Mouse (Mus musculus) frontal cortex, postnatal 36 days (tissue): ENCODE measurements at regions not wholly inside any gene's neighbourhood (a gene's known extent, or its start where the extent isn't known, plus 50 kb on each side); places are given as distances from the start of the nearest gene placed in this dataset.

Source experiments
- DNase-seq, 2 experiments: peaks; one replicate each; pipeline ENCODE4 v3.0.0; 2022; ENCODE audit warnings: low spot score in 2 of 2

DNA sequence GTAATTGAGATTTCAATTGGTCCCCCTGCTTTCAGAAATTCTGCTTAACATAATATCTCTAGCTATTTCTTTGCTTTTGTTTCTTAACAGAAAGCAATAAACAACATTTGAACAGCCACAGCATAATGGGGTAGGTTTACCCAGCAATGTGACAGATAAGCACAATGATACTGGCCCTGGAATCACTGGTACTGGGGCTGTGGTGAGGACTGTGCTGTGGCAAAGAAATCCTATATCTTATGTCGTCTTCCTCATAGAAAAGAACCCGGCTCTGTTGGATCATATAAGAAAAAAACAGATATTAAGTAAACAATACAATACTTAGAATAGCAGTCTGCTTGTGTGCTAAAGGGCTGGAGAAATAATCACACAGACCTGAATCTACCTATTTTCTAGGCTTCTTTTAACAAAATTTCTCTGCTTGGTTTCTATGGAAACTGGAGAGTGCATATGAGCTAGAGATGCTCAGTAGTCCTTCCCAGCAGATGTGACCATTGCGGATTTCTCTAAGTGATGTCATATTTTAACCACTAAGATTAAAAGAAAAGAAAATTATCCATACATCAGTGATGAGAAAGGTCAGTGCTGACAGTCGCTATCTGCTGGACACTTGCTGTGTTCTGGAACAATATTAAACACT, 119.8 kb upstream of the Gnao1 start:
- DNase-seq, result peak in 1 of 2 experiments; percentile 9

DNA sequence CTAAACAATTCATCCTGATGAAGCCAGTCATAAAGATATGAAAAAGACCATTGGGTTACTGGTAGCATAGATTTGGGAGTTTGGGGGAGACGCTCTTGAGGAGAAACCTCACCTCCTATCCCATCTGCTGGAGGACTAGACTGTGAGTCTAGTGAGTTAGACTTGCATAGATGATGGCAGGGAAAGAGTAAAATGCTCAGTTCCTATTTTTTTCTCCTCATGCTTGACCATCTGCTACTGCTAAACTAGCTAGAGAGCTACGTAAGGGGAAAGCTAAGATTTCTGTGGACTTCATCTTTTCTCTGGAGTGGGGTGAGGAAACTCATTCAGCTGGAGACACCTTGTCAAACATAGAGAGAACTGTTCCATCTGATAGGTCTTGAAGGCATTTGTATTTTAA, 118.4 kb upstream of the Gnao1 start:
- no peak for DNase-seq

DNA sequence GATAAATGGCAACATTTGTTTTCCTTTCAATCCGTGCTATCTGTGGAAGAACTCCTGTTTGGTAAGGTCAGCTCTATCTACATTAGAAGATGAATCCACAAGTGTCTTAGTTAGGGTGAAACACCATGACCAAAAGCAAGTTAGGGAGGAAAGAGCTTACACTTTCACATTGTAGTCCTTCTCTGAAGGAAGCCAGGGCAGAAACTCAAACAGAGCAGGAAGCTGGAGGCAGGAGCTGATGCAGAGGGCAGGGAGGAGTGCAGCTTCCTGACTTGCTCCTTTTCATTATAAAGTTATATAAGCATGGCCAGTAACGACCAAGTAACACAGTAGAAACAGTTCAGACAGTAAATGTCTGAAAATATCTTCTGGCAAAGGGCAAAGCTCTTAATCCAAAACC, 117.9 kb upstream of the Gnao1 start:
- DNase-seq, result no peak

DNA sequence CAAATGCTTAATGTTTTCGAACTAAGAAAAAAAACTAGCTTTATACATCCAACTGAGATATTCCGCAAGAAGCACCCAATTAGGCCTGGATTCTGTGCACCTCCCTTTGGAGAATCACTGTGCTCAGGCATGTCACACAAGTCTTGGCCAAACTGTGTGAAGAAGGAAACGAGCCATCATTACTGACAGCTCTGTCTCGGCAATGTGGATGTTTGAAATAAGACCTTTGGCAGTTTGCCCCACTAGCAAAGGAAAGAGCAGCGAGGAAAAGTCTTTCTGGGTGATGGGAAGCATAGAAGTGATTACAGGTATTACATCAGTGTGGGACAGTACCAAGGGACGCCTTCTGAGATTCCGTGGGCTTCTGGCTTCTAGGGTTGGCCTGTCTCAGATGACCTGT, 112.6 kb upstream of the Gnao1 start:
- peak in 1 of 2 experiments; percentile 6 for DNase-seq

DNA sequence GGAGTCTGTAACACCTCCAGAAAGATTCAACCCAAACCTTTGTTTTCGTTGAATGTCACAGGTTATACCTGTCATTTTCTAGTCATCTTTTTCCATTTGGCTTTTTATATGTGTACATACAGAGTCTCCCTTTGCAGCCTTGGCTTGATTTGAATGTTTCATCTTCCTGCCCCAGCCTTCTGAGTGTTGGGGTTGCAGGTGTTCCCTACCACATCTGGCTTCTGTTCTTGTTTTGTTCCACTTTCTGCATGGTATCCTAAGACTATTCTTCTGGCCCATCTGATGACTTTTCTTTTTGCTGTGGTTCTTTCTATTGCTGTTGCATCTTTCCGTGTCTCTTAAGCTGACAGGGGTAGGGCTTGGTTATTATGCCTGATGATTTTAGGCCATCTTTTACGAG, 111.3 kb upstream of the Gnao1 start:
- no peak for DNase-seq

DNA sequence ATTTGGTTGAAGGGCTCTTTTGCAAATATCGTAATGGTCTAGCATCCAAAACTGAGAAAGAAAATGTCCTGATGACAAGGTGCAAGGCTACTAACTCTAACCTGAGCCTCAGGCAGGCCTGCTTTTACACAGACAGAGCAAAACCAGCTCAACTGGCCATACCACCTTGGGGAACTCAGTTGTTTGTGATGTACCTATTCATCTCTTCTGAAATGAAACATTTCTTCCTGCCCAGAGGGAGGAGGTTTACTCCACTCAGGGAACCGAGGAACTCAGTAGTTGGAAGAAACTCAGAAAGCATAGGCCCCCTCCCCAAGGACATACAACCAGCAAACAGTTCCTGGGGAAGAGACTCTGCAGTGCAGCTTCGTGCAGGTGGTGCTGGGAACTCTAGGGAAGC, 108.4 kb upstream of the Gnao1 start:
- no peak for DNase-seq

DNA sequence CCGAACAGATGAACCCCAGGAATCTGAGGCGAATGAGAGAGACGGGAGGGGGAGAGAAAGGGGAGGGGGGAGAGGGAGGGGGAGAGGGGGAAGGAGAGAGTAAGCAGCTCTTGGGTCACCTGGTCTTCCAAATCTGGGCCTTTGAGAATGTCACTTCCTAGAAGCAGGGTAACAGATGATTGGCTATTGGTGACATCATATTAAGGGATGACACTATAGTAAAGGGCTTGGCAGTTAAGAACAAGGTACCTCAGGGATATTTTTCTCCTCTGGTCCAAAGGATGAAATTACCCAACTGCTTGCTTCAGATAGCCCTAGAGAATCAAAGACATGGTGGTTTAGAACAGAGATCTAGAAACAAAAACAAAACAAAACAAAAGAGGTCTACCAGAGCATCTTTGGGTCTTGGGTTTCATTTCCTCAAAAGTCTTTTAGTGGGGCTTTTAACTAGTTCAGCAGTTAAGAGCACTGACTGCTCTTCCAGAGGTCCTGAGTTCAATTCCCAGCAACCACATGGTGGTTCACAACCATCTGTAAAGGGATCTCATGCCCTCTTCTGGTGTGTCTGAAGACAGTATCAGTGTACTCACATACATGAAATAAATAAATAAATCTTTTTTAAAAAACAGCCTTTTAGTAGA, 97.6 kb upstream of the Gnao1 start:
- DNase-seq, result no peak

DNA sequence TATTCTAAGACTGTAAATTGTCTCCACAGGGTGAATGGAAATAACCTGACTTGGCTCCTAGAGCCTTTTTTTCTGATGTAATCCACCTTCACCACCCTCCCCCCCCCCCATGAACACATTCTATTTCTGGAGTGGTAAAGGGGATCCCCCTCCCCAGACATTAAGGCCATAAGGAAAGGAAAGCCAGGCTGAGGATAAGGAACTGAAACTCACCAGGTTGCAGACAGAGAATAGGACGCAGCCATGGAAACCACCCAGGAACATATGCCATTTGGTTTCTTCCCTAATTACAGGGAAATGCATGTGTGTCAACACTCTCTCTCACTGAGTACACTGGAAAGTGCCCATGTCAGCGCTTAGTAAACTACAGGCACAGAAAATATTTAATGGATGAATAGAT, 96.5 kb upstream of the Gnao1 start:
- DNase-seq, result no peak

DNA sequence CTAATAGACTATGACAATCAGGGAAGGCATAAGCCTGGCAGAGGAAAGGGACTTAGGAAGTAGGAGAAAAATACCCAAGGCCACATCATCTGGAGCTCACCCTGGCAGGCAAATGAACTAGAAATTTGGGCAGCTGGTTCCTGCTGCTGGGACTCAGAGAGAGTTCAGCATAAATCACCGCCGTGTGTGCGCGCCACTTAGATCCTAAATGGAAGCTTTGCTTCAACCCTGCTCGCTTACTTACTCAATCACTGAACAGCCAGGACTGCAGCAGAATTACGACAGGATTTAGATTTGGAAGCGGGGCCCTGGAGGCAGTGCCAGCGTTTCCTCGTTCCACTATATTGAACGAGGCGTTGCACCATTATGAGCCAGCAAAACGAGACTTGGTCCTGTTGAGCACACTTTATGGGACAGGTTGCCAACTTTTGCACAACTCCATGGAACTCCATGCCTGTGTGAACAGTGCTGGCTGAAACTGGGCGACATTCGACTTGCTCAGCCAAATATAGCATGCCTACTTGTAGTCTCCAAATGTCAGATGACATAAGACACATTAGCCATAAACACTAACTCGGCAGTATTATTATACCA, 84.8 kb upstream of the Gnao1 start:
- DNase-seq, result no peak

DNA sequence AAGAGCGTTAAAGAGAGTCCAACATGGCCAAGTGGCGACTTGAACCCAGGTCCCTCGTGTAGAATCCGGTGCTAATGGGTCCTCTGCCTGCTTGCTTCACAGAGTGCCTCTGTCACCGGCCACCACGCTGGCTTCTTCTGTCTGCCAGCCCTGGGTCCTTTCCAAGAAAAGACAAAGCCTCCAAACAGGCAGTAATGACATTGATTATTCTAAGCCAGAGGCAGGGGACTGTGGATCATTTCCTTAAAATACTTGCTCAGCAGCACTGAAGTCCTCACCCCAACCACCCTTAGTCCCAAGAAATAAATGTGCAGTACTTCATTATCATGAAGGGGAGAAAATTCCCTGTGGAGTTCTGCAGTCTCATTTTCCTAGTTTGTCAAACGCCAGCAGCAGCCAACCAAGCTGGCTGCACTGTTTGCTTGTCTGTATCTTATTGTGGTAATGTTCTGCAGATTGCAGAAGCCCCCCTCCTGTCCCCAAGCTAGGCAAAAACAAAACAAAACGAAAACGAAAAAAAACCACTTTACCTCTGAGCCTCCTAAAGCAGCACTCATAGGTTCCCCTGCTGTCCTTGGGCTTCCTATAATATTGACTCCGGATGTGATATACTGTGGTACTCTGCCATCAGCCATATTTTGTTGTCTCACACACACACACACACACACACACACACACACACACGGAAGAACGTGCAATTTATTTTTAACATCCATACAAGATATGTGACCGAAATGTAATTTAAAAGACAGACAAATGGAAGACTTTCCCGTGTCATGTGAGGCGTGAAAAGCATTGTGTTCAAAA, 80.4 kb upstream of the Gnao1 start:
- peak; percentile 11 to 55 for DNase-seq

DNA sequence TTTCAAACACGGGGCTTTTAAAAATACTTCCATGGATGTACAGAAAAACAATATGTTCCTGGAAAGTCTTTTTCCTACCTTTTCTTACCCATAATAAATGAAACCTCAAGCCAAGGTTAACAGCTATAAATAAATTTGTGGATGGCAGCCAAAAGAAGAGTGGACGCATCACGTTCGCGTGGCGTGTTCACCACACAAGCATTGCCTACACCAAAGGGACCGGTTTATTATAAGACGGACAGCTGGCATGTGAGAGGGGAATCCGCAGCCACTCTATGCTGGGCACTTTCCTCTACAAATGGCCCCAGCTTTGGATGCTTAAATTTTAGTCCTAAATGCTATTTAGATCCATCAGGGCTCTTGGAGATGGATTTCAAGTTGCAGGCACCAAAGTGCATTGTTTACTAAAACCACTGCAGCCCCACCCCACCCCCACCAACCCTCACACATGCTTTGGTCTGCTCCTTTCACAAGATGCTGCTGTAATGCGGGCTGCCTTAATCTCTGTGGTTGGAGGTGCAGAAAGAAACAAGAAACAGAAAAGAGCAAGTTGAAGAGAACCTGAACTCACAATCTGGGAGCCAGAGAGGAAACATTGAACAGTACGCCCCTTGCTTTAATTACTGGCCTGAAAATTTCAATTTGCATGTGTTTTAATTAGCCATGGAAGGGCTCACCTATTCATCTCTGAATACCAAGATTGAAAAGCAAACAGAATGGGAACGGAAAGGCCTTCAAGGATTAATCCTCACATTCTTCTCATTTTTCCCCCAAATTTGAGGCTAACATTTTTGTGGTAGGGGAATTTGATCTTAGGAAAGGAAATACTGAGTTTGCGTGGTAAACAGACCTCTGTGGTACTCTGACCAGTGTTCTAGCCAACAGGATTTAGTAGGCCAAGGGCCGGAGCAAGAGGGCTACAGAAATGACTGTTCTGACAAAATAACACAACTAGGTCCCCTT, 78.7 kb upstream of the Gnao1 start:
- DNase-seq, result no peak

DNA sequence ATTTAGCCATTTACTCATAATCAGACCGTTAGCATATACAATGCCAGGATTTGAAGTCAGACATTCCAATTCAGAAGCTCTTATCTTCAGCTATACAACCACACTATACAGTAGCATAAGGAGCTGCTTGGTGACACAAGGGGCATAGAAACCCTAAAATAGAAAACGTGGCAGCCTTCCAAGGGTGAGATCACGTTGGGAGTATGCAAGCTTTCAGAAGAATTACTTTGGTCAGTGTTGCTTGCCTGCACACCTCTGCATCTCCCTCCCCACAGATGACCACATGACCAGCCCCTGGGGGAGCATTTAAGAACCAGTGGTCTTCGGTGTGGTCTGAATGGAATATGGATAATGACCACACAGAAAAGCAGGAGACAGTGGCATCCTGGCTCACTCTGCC, 74.9 kb upstream of the Gnao1 start:
- no peak for DNase-seq

DNA sequence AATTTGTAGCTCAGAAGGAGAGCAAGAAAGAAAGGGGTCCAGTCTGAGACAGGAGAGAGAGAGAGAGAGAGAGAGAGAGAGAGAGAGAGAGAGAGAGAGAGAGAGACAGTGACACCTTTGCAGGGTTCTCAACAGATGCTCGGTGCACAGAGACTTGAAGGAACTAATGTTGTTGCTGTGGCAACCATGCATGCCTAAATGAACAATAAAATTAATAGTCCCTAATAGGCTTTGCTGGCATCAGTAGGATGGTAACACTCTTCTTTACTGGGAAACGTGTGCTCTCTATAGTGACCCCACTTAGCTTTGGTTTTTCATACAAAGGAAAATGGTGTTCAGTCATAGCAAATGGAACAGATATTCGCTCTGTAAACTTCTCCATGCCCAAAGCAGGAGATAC, 69.5 kb upstream of the Gnao1 start:
- DNase-seq, result no peak

DNA sequence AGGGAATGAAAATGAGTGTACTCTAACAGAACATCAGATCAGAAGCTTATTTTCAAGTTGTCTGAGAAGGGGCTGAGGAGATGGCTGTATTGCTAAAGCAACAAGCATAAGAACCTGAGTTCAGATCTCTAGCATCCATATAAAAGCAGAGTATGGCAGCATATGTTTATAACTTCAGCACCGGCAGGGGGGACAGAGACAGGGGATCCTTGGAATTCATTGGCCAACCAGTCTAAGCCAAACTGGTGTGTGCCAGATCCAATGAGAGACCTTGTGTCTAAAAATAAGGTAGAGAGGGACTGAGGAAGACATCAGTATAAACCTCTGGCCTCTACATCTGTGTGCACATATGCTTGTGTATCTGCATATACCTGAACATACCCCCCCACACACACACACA, 61.0 kb upstream of the Gnao1 start:
- no peak for DNase-seq

DNA sequence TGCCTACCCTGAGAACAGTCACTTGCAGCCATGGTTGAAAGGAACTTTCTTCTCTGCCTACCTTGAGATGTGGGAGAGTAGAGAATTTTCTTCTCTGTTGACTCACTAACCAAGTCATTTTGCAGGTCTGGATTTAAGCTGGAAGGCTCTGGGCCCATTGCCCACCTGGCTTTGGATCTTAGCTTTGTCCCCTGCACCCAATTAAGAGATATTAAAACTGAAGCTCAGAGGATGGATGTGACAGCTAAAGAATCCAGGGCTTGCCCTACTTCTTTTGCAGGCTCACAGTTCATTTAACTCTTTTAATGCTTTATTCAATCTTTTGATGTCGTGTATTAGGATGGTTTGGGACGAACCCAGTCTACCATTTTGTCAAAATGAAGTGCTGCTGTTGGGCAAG, 58.8 kb upstream of the Gnao1 start:
- no peak for DNase-seq

DNA sequence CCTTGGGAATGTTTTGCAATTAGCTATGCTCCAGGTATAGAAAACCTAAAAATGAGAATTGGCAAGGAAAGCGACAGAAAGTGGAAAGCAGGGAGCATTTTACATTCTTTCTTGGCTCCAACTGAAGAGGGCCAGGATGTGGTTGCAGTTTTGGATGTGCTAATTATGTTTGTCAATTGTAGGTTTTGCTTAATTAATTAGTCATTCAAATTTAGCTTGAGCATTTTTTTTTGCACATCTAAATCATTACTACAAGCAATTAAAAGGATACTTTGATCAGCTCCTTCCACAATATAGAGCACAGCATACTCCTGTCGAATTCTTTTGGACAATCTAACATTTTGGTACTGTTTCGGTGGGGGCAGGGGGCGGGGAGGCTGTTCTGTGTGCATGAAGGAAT, 53.8 kb upstream of the Gnao1 start:
- DNase-seq, result no peak
